Mouse (Mus musculus) heart, embryonic 16.5 days (tissue): ENCODE data around the gene Fam228a. TPM values are rescaled to one million over a fixed set of nuclear protein-coding genes. Genes with fewer than 3 reads are reported as not detected.
"Not testable (repeated sequence)": the region's sequence is repeated elsewhere in the genome, so short reads cannot be mapped to it uniquely, and the experiment has no call there.

ENCODE experiments used
- ATAC-seq: fragments of 200-750 bp; cut with Nextera tagmentation; replicated peaks from 2 replicates; pipeline ENCODE4 v1.8.0; 2017; ENCODE audit warnings: moderate number of reproducible peaks; ENCODE audit not compliant: insufficient read depth, low FRiP score; ENCODE audit errors: extremely low read depth
- H3K27ac ChIP-seq: fragments of 300-500 bp; sonication (generic); 2 replicates; pipeline ENCODE4 v1.5.1; 2014; ENCODE audit warnings: mild to moderate bottlenecking, low read length, control low read depth, moderate library complexity
- H3K27me3 ChIP-seq: fragments of 300-500 bp; sonication (generic); 2 replicates; pipeline ENCODE4 v1.6.1; 2014; ENCODE audit warnings: low read length, mixed read lengths; ENCODE audit not compliant: control insufficient read depth, insufficient read depth
- H3K36me3 ChIP-seq: fragments of 300-500 bp; sonication (generic); 2 replicates; pipeline ENCODE4 v1.6.1; 2014; ENCODE audit not compliant: control insufficient read depth, insufficient read depth
- H3K4me1 ChIP-seq: fragments of 300-500 bp; sonication (generic); 2 replicates; pipeline ENCODE4 v1.6.1; 2014; ENCODE audit warnings: low read length, mixed read lengths; ENCODE audit not compliant: control insufficient read depth, insufficient read depth
- H3K4me2 ChIP-seq: fragments of 300-500 bp; sonication (generic); 2 replicates; pipeline ENCODE4 v1.6.1; 2014; ENCODE audit warnings: low read depth, mild to moderate bottlenecking, control low read depth, low read length
- H3K4me3 ChIP-seq: fragments of 300-500 bp; sonication (generic); 2 replicates; pipeline ENCODE4 v1.5.1; 2014; ENCODE audit warnings: mild to moderate bottlenecking, control low read depth, low read length
- H3K9ac ChIP-seq: fragments of 300-500 bp; sonication (generic); 2 replicates; pipeline ENCODE4 v1.6.1; 2014; ENCODE audit warnings: low read length, control low read depth
- H3K9me3 ChIP-seq: fragments of 300-500 bp; sonication (generic); replicated peaks from 2 replicates; pipeline ENCODE4 v1.6.1; 2016; ENCODE audit warnings: low read length; ENCODE audit not compliant: control insufficient read depth
- WGBS: fragments of 180-500 bp; shearing (Covaris S2); extraction: QIAGEN DNeasy Blood & Tissue Kit; methylation state at CpG from one replicate; pipeline ENCODE4 v1.1.7; 2014; 5-methylcytosine and 5-hydroxymethylcytosine counted together
- polyA plus RNA-seq: library from polyadenylated mRNA; unstranded; fragments of >200 nt; fragmentation: Nextera tagmentation; extraction: Ambion mirVana; gene quantifications from 2 replicates; pipeline ENCODE4 v1.2.1, GENCODE M21; 2015

Gene Fam228a
- polyA plus RNA-seq, 1 experiment from 2014 or later, result 0.25 TPM

- no peaks in the 10 kb centered on the region for H3K36me3 ChIP-seq
- peak; percentile 7; the same call in 1 of the 2 replicates for ATAC-seq
- H3K9ac ChIP-seq, result peak overlapping the region; percentile 94
- H3K9me3 ChIP-seq, result no peaks in the 10 kb centered on the region
- no peaks in the 10 kb centered on the region for H3K27me3 ChIP-seq
- H3K27ac ChIP-seq, result peak overlapping the region; percentile 91
- peaks cover 5% of the 10 kb centered on the region for H3K4me1 ChIP-seq
- peak overlapping the region; percentile 95 for H3K4me2 ChIP-seq
- H3K4me3 ChIP-seq, result peak overlapping the region; percentile 82
- WGBS, result 18% methylated on average over 13 of the region's 13 CpGs
Observed at GRCm38 (mm10) chr12:4769333-4769723, 31.1 kb upstream of the Fam228a start.

DNA sequence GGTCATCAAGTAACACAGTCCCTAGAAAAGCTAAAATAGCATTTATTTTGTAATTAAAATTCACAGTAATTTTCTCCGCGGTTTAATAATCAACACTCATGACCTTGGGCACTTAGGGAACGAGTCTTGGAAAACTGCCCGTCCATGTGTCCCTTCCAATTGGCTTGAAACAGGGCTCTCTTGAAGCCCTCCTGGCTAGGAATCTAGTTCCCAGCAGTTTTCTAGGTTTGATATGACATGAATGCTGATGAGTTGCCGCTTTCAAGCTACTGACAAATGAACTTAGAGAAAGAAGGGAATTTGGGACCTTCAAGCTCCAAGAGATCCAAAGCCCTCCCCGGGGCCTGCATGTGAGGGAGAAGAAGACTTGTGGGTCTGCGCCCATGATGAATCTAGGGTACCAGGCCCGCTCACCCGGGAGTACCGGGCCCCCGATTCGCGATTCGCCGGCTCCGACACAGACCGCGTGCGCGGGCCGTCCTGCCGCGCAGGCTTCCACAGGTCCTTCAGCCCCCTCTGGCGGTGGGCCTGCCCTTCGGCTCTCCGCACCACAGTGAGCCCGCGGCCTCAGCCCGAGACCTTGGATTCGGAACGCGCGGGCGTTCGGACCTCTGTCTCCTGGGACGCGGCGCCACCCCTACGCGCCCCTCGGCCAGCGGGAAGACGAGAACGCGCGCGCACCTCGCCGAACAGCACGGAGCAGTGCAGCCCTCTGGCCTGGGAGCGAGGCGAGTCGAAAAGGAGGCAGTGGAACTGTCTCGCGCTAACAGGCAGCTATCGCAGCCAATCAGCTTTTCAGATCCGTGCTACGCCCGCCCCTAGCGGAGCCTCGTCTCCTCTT, 30.5 kb upstream of the Fam228a start, which contains the start of the genes Pfn4 and Fam228b:
TSS of gene Pfn4 (plus strand) at position 531 of the 841 bp plus-strand sequence.
TSS of gene Fam228b (minus strand) at position 776 of the 841 bp plus-strand sequence.
- peak within 1 kb of the TSS; percentile 91 for H3K27ac ChIP-seq
- WGBS, result 3% methylated on average over 61 of the region's 61 CpGs
- no peaks in the 10 kb centered on the region for H3K36me3 ChIP-seq
- no peaks in the 10 kb centered on the region for H3K9me3 ChIP-seq
- peak within 1 kb of the TSS; percentile 95 for H3K4me2 ChIP-seq
- no peaks in the 10 kb centered on the region for H3K27me3 ChIP-seq
- H3K4me3 ChIP-seq, result peak within 1 kb of the TSS; percentile 82
- H3K9ac ChIP-seq, result peak within 1 kb of the TSS; percentile 94
- H3K4me1 ChIP-seq, result peaks cover 5% of the 10 kb centered on the region
- peak; percentile 98 for ATAC-seq

- 66% methylated on average over 1 of the region's 1 CpGs for WGBS
- Histone ChIP-seq H3K36me3 (no peaks in the 10 kb centered on the region), H3K9ac (no peak overlapping the region), H3K9me3 (no peaks in the 10 kb centered on the region), H3K27ac (no peak overlapping the region), H3K4me1 (no peaks in the 10 kb centered on the region), H3K4me3 (no peak overlapping the region), H3K4me2 (no peak overlapping the region), H3K27me3 (no peaks in the 10 kb centered on the region)
- no peak for ATAC-seq
Observed at GRCm38 (mm10) chr12:4757060-4757459, 18.8 kb upstream of the Fam228a start.

GRCm38 (mm10) chr12:4754451-4754850, 16.2 kb upstream of the Fam228a start:
- H3K9me3 ChIP-seq, H3K4me3 ChIP-seq, H3K27me3 ChIP-seq, H3K36me3 ChIP-seq, ATAC-seq, H3K4me1 ChIP-seq, H3K4me2 ChIP-seq, H3K27ac ChIP-seq, H3K9ac ChIP-seq: not testable (repeated sequence)
- WGBS, result 81% methylated on average over 4 of the region's 4 CpGs

DNA sequence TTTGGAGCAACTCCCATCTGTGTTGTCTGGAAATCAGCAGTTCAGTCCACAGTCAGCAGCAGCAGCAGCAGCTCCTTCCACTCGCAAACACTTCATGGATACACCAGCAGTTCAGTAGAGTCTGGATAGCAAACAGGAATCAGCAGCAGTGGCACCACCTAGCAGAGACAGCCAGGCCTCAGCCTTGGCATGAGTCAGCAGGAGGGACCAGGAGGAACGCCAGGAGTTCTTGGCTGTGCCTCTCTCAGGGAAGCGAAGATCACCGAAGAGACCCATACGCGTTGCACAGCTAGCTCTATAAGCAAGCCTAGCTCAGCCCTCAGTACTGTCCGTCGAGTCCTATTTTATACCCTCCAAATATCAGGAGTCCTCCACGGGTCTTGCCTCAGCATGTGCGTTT, 6.3 kb upstream of the Fam228a start:
- Histone ChIP-seq H3K9ac (no peak overlapping the region), H3K27me3 (no peaks in the 10 kb centered on the region), H3K36me3 (no peaks in the 10 kb centered on the region), H3K4me1 (no peaks in the 10 kb centered on the region), H3K9me3 (no peaks in the 10 kb centered on the region), H3K27ac (no peak overlapping the region), H3K4me2 (no peak overlapping the region), H3K4me3 (no peak overlapping the region)
- 82% methylated on average over 10 of the region's 10 CpGs for WGBS
- ATAC-seq, result no peak

GRCm38 (mm10) chr12:4742183-4742582, 4.0 kb upstream of the Fam228a start:
- Histone ChIP-seq H3K9ac (no peak overlapping the region), H3K4me3 (no peak overlapping the region), H3K36me3 (no peaks in the 10 kb centered on the region), H3K9me3 (no peaks in the 10 kb centered on the region), H3K27ac (no peak overlapping the region), H3K4me1 (no peaks in the 10 kb centered on the region), H3K4me2 (no peak overlapping the region), H3K27me3 (no peaks in the 10 kb centered on the region)
- WGBS, result 86% methylated on average over 3 of the region's 3 CpGs
- no peak for ATAC-seq

DNA sequence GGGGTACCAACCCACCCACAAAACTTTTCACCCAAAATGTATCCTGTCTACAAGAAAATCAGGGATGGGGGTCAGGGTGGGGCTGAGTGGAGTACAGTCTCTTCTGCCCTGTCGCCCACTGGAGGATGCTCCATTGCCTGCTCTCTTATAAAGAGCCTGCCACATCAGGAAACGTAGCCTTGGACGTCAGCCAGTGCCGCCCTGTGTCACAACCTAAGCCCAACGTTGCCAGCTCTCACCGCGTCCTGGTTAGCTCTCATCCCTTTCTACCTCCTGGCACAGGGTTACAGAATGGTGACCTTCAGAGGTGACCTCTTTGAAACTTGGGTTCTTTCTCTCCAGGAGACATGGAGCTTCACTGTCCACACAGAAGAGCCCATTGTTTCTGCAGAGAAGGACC, 2.6 kb upstream of the Fam228a start:
- no peaks in the 10 kb centered on the region for H3K27me3 ChIP-seq
- H3K4me3 ChIP-seq, result no peak overlapping the region
- no peaks in the 10 kb centered on the region for H3K9me3 ChIP-seq
- 61% methylated on average over 7 of the region's 7 CpGs for WGBS
- H3K4me1 ChIP-seq, result no peaks in the 10 kb centered on the region
- H3K36me3 ChIP-seq, result no peaks in the 10 kb centered on the region
- no peak for ATAC-seq
- no peak overlapping the region for H3K4me2 ChIP-seq
- H3K9ac ChIP-seq, result no peak overlapping the region
- H3K27ac ChIP-seq, result no peak overlapping the region

- H3K9me3 ChIP-seq, result no peaks in the 10 kb centered on the region
- H3K36me3 ChIP-seq, result no peaks in the 10 kb centered on the region
- H3K27me3 ChIP-seq, result no peaks in the 10 kb centered on the region
- no peak overlapping the region for H3K9ac ChIP-seq
- 55% methylated on average over 4 of the region's 4 CpGs for WGBS
- ATAC-seq, result no peak
- no peak overlapping the region for H3K4me3 ChIP-seq
- no peak overlapping the region for H3K27ac ChIP-seq
- H3K4me1 ChIP-seq, result no peaks in the 10 kb centered on the region
- no peak overlapping the region for H3K4me2 ChIP-seq
Observed at GRCm38 (mm10) chr12:4732332-4732731, 5.9 kb downstream of the Fam228a start.

GRCm38 (mm10) chr12:4731629-4732028, 6.6 kb downstream of the Fam228a start:
- H3K4me3 ChIP-seq, result no peak overlapping the region
- H3K27me3 ChIP-seq, result no peaks in the 10 kb centered on the region
- H3K36me3 ChIP-seq, result no peaks in the 10 kb centered on the region
- 67% methylated on average over 4 of the region's 4 CpGs for WGBS
- no peak overlapping the region for H3K27ac ChIP-seq
- no peak overlapping the region for H3K4me2 ChIP-seq
- no peaks in the 10 kb centered on the region for H3K4me1 ChIP-seq
- ATAC-seq, result no peak
- no peaks in the 10 kb centered on the region for H3K9me3 ChIP-seq
- no peak overlapping the region for H3K9ac ChIP-seq
